Mouse (Mus musculus): ENCODE data around the gene Metrn.

GRCm38 (mm10) chr17:25802825-25803517, 6.0 kb upstream of the Metrn start:
- no peak for TF ChIP-seq MAX (IDR thresholded peaks at IDR 0.05; ENCODE audit: low read length)
- TF ChIP-seq NELFE (IDR thresholded peaks at IDR 0.05; ENCODE audit: low read depth, low read length) = no peak
- no peak for TF ChIP-seq CTCF (conservative IDR thresholded peaks at IDR 0.05 in 1 of 2, IDR thresholded peaks at IDR 0.05 in 1 of 2; ENCODE audit: low read depth in 2 of 2, low read length in 2 of 2)
- TF ChIP-seq EP300 (IDR thresholded peaks at IDR 0.05; ENCODE audit: low read length) = no peak
- TF ChIP-seq MAZ (IDR thresholded peaks at IDR 0.05; ENCODE audit: low read depth, low read length) = no peak
- TF ChIP-seq MEF2A (IDR thresholded peaks at IDR 0.05; ENCODE audit: borderline replicate concordance, low read depth, low read length) = no peak
- no peak for TF ChIP-seq ZC3H11A (IDR thresholded peaks at IDR 0.05; ENCODE audit: low read depth, low read length)
- no peak for TF ChIP-seq E2F4 (IDR thresholded peaks at IDR 0.05; ENCODE audit: insufficient replicate concordance, low read depth, low read length)
- TF ChIP-seq ETS1 (conservative IDR thresholded peaks at IDR 0.05; ENCODE audit: low read depth, low read length) = no peak
- TF ChIP-seq CHD2 (IDR thresholded peaks at IDR 0.05; ENCODE audit: low read length) = no peak
- no peak for TF ChIP-seq USF2 (conservative IDR thresholded peaks at IDR 0.05; ENCODE audit: low read depth, low read length)
- TF ChIP-seq HCFC1 (IDR thresholded peaks at IDR 0.05; ENCODE audit: low read depth, low read length) = no peak
